Mouse (Mus musculus): ENCODE measurements around the gene Smg9.

GRCm38 (mm10) chr7:24415261-24415660 lies 15.8 kb downstream of the Smg9 start:
- TF ChIP-seq CTCF (IDR thresholded peaks at IDR 0.05; ENCODE audit: low read depth) (no peak), EP300 (IDR thresholded peaks at IDR 0.05; ENCODE audit: low read depth) (no peak)
